In genomic region chr1:52648153-52649027, GRCm38 (mm10) we compare ENCODE assay signal across 8 mouse cellular contexts. TPM values are rescaled to one million over a fixed set of nuclear protein-coding genes. Genes with fewer than 3 reads are reported as not detected.
DNase-seq lines count a peak whose midpoint lies in the region; ATAC-seq lines count a peak whose summit lies in the region.

No protein-coding gene starts in this region.

- H3K9me3 ChIP-seq in limb, embryonic 12.5 days: no peaks in the 10 kb centered on the region

- no peaks in the 10 kb centered on the region for H3K27me3 ChIP-seq in limb, embryonic 12.5 days

- DNase-seq in urinary bladder, adult 18-20 months (ENCODE audit: low spot score in 2 of 2): peak; percentile 26 to 57
- no peak for DNase-seq in urinary bladder, postnatal 10 days (ENCODE audit: low spot score)
- DNase-seq in gastrocnemius, postnatal 25 days: peak; percentile 59
- DNase-seq in kidney, adult 9 months: peak; percentile 86
- DNase-seq in spleen, postnatal 36 days (ENCODE audit: low spot score in 2 of 2): peak; percentile 65 to 72

- H3K9ac ChIP-seq in limb, embryonic 12.5 days (replicated peaks): no peak overlapping the region

- no peak overlapping the region for H3K27ac ChIP-seq in limb, embryonic 12.5 days

- H3K4me2 ChIP-seq in limb, embryonic 12.5 days: no peak overlapping the region

- peaks cover 7% of the 10 kb centered on the region for H3K4me1 ChIP-seq in limb, embryonic 12.5 days (replicated peaks)

- H3K4me3 ChIP-seq in limb, embryonic 12.5 days (replicated peaks): no peak overlapping the region

- H3K36me3 ChIP-seq in limb, embryonic 12.5 days: peaks cover 48% of the 10 kb centered on the region

- 83% methylated on average over 11 of the region's 11 CpGs for WGBS in limb, embryonic 12.5 days

- ATAC-seq in common myeloid progenitor, adult 5-6 weeks (replicated peaks; ENCODE audit: low read depth, poor library complexity, severe bottlenecking): peak; percentile 97
- ATAC-seq in limb, embryonic 12.5 days (ENCODE audit: insufficient number of reproducible peaks, insufficient read depth, low FRiP score, low TSS enrichment, low read depth): 0 out of 2 replicates have a peak, but pooled peaks have one; percentile 43
- peak; percentile 58 for ATAC-seq in monocyte, adult 5-6 weeks (replicated peaks; ENCODE audit: insufficient number of reproducible peaks, low FRiP score, low TSS enrichment, poor library complexity, severe bottlenecking)

RNA-seq across cellular contexts. Expression of gene Nemp2, which starts 17.9 kb away (rescaled TPM):
- total RNA-seq in common myeloid progenitor, adult 5-6 weeks (2017): 13.7 and 14.2 TPM in 2 replicates
- under 1 TPM; 0.51 TPM for total RNA-seq in gastrocnemius, postnatal 25 days (2021)
- 11.9 and 13.7 TPM in 2 replicates for polyA plus RNA-seq in limb, embryonic 12.5 days (2016; fragmentation: Nextera tagmentation; extraction: Ambion mirVana)
- 17.8 to 39.0 TPM (median 23.6 TPM) in 3 replicates for total RNA-seq in monocyte, adult 5-6 weeks (2017)

Comparison
In these comparisons a context has a peak if more than half of its experiments do, and no peak if none do; other contexts are left out.
1. ATAC-seq: peak in every context shown above with its lines; median percentile 97 in common myeloid progenitor, adult 5-6 weeks; 58 in monocyte, adult 5-6 weeks; 43 in limb, embryonic 12.5 days.